Mouse (Mus musculus): ENCODE data around the gene 1700029H14Rik. TPM values are rescaled to one million over a fixed set of nuclear protein-coding genes. Genes with fewer than 3 reads are reported as not detected.

The 1700029H14Rik gene
- polyA plus RNA-seq, 1 experiment from 2014 or later, result not detected

GRCm38 (mm10) chr8:13516728-13517127 is 45.5 kb downstream of the 1700029H14Rik start:
- Histone ChIP-seq H3K4me1 (no peaks in the 10 kb centered on the region), H3K36me3 (no peaks in the 10 kb centered on the region), H3K9me3 (replicated peaks) (no peaks in the 10 kb centered on the region), H3K4me2 (replicated peaks) (no peak overlapping the region), H3K27ac (no peak overlapping the region), H3K4me3 (no peak overlapping the region), H3K27me3 (no peaks in the 10 kb centered on the region), H3K9ac (no peak overlapping the region)
- WGBS, result 84% methylated on average over 5 of the region's 5 CpGs
- ATAC-seq (ENCODE audit: low FRiP score), result no peak

- Histone ChIP-seq H3K27ac (no peak overlapping the region), H3K36me3 (no peaks in the 10 kb centered on the region), H3K9me3 (replicated peaks) (no peaks in the 10 kb centered on the region), H3K4me3 (no peak overlapping the region), H3K27me3 (no peaks in the 10 kb centered on the region), H3K9ac (no peak overlapping the region), H3K4me2 (replicated peaks) (no peak overlapping the region), H3K4me1 (no peaks in the 10 kb centered on the region)
- WGBS, result 85% methylated on average over 7 of the region's 7 CpGs
- no peak for ATAC-seq (ENCODE audit: low FRiP score)
These were observed 46.2 kb downstream of the 1700029H14Rik start for GRCm38 (mm10) chr8:13516011-13516442.

- no peaks in the 10 kb centered on the region for H3K27me3 ChIP-seq
- no peak overlapping the region for H3K4me2 ChIP-seq (replicated peaks)
- no peaks in the 10 kb centered on the region for H3K9me3 ChIP-seq (replicated peaks)
- no peaks in the 10 kb centered on the region for H3K36me3 ChIP-seq
- 84% methylated on average over 5 of the region's 5 CpGs for WGBS
- no peak for ATAC-seq (ENCODE audit: low FRiP score)
- H3K9ac ChIP-seq, result no peak overlapping the region
- no peak overlapping the region for H3K27ac ChIP-seq
- no peaks in the 10 kb centered on the region for H3K4me1 ChIP-seq
- no peak overlapping the region for H3K4me3 ChIP-seq
These were observed 48.5 kb downstream of the 1700029H14Rik start for GRCm38 (mm10) chr8:13513556-13514370.

- H3K27ac ChIP-seq, result no peak overlapping the region
- no peak for ATAC-seq (ENCODE audit: low FRiP score)
- no peak overlapping the region for H3K4me2 ChIP-seq (replicated peaks)
- H3K27me3 ChIP-seq, result no peaks in the 10 kb centered on the region
- H3K9me3 ChIP-seq (replicated peaks), result no peaks in the 10 kb centered on the region
- H3K36me3 ChIP-seq, result no peaks in the 10 kb centered on the region
- H3K4me1 ChIP-seq, result no peaks in the 10 kb centered on the region
- WGBS, result 79% methylated on average over 6 of the region's 6 CpGs
- H3K9ac ChIP-seq, result no peak overlapping the region
- no peak overlapping the region for H3K4me3 ChIP-seq
These were observed 49.6 kb downstream of the 1700029H14Rik start for GRCm38 (mm10) chr8:13512677-13513076.

- Histone ChIP-seq H3K27ac (no peak overlapping the region), H3K27me3 (no peaks in the 10 kb centered on the region), H3K36me3 (no peaks in the 10 kb centered on the region), H3K9me3 (replicated peaks) (no peaks in the 10 kb centered on the region), H3K4me2 (replicated peaks) (no peak overlapping the region), H3K4me3 (no peak overlapping the region), H3K4me1 (no peaks in the 10 kb centered on the region), H3K9ac (no peak overlapping the region)
- no peak for ATAC-seq (ENCODE audit: low FRiP score)
- 63% methylated on average over 5 of the region's 5 CpGs for WGBS
These were observed 50.2 kb downstream of the 1700029H14Rik start for GRCm38 (mm10) chr8:13512016-13512415.

- WGBS, result 86% methylated on average over 3 of the region's 3 CpGs
These were observed 54.9 kb downstream of the 1700029H14Rik start for GRCm38 (mm10) chr8:13507284-13507937.

GRCm38 (mm10) chr8:13506849-13507248 is 55.4 kb downstream of the 1700029H14Rik start:
- no peaks in the 10 kb centered on the region for H3K27me3 ChIP-seq
- 53% methylated on average over 4 of the region's 4 CpGs for WGBS
- no peaks in the 10 kb centered on the region for H3K4me1 ChIP-seq
- no peak overlapping the region for H3K9ac ChIP-seq
- H3K4me2 ChIP-seq (replicated peaks), result no peak overlapping the region
- no peaks in the 10 kb centered on the region for H3K9me3 ChIP-seq (replicated peaks)
- no peak overlapping the region for H3K4me3 ChIP-seq
- ATAC-seq (ENCODE audit: low FRiP score), result no peak
- H3K36me3 ChIP-seq, result no peaks in the 10 kb centered on the region
- H3K27ac ChIP-seq, result no peak overlapping the region

More at GRCm38 (mm10) chr8:13507284-13507937, 54.9 kb downstream of the 1700029H14Rik start:
- Histone ChIP-seq H3K4me3 (no peak overlapping the region), H3K4me2 (replicated peaks) (no peak overlapping the region), H3K36me3 (no peaks in the 10 kb centered on the region), H3K9ac (no peak overlapping the region), H3K27me3 (no peaks in the 10 kb centered on the region), H3K4me1 (no peaks in the 10 kb centered on the region), H3K27ac (no peak overlapping the region), H3K9me3 (replicated peaks) (no peaks in the 10 kb centered on the region)
- no peak for ATAC-seq (ENCODE audit: low FRiP score)

- H3K4me3 ChIP-seq, result no peak overlapping the region
- ATAC-seq (ENCODE audit: low FRiP score), result no peak
- H3K4me1 ChIP-seq, result no peaks in the 10 kb centered on the region
- no peak overlapping the region for H3K9ac ChIP-seq
- no peak overlapping the region for H3K27ac ChIP-seq
- no peaks in the 10 kb centered on the region for H3K9me3 ChIP-seq (replicated peaks)
- H3K27me3 ChIP-seq, result no peaks in the 10 kb centered on the region
- H3K36me3 ChIP-seq, result no peaks in the 10 kb centered on the region
- H3K4me2 ChIP-seq (replicated peaks), result no peak overlapping the region
These were observed 57.2 kb downstream of the 1700029H14Rik start for GRCm38 (mm10) chr8:13504894-13505674.

GRCm38 (mm10) chr8:13503936-13504606 is 58.2 kb downstream of the 1700029H14Rik start:
- no peak for ATAC-seq (ENCODE audit: low FRiP score)
- no peak overlapping the region for H3K4me2 ChIP-seq (replicated peaks)
- H3K9me3 ChIP-seq (replicated peaks), result no peaks in the 10 kb centered on the region
- no peak overlapping the region for H3K9ac ChIP-seq
- H3K4me3 ChIP-seq, result no peak overlapping the region
- H3K27me3 ChIP-seq, result no peaks in the 10 kb centered on the region
- no peaks in the 10 kb centered on the region for H3K36me3 ChIP-seq
- 88% methylated on average over 8 of the region's 8 CpGs for WGBS
- no peak overlapping the region for H3K27ac ChIP-seq
- H3K4me1 ChIP-seq, result no peaks in the 10 kb centered on the region

GRCm38 (mm10) chr8:13501221-13501620 is 61.0 kb downstream of the 1700029H14Rik start:
- Histone ChIP-seq H3K4me1 (no peaks in the 10 kb centered on the region), H3K9ac (no peak overlapping the region), H3K27me3 (no peaks in the 10 kb centered on the region), H3K4me3 (no peak overlapping the region), H3K36me3 (no peaks in the 10 kb centered on the region), H3K4me2 (replicated peaks) (no peak overlapping the region), H3K27ac (no peak overlapping the region), H3K9me3 (replicated peaks) (no peaks in the 10 kb centered on the region)
- WGBS, result 80% methylated on average over 3 of the region's 3 CpGs
- ATAC-seq (ENCODE audit: low FRiP score), result no peak
